Mouse (Mus musculus): ENCODE measurements around the gene Prss21.

Gene Prss21

DNA sequence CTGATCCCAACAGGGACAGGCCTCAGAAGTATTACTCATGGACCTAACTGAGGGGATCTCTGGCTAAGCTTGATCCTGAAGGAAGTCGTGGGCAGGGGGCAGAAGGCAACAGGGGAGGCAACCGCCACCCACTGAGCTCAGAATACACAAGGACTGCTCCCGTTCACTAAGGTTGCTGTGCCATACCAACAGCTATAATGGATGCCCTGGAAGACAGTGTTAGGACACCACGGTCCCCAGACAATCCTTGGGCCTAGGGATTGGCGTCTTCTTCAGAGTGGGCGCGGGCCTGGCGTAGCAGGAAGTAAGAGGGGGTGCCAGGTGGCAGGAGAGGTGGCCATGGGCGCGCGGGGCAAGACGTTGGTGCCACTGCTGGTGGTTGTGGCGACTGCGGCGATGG is at the start of gene Prss21:
Gene Prss21 (plus strand): TSS at position 301 of the 400 bp plus-strand sequence.
- no peak for DNase-seq

DNA sequence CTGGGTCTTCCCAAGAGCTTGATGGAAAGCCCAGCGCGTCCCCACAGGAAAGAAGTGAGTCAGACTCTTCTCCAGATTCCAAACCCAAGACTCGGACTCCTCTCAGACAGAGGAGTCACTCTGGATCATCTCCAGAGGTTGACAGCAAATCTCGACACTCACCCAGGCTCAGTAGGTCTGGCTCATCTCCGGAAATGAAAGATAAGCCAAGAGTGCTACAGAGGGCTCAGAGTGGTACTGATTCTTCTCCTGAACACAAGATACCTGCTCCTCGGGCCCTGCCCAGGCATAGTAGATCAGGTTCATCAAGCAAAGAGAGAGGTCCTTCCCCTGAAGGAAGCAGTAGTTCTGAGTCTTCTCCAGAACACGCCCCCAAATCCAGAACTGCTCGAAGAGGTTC is 49.3 kb upstream of the Prss21 start:
- no peak for DNase-seq

DNA sequence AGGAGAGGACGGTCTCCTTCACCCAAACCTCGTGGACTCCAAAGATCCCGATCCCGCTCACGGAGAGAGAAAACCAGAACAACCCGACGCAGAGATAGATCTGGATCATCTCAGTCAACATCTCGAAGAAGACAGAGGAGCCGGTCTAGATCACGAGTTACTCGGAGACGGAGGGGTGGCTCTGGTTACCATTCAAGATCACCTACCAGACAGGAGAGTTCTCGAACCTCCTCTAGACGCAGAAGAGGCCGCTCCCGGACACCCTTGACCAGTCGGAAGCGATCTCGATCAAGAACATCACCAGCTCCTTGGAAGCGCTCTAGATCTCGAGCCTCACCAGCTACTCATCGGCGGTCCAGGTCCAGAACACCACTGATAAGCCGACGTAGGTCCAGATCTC is 48.6 kb upstream of the Prss21 start:
- DNase-seq: no peak

DNA sequence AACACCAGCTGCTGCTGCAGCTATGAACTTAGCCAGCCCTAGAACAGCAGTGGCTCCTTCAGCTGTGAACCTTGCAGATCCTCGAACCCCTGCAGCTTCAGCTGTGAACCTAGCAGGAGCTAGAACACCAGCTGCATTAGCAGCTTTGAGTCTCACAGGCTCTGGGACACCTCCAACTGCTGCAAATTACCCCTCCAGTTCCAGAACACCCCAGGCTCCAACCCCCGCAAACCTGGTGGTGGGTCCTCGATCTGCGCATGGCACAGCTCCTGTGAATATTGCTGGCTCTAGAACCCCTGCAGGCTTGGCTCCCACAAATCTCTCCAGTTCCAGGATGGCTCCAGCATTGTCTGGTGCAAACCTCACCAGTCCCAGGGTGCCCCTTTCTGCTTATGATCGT is 47.1 kb upstream of the Prss21 start:
- DNase-seq: no peak

DNA sequence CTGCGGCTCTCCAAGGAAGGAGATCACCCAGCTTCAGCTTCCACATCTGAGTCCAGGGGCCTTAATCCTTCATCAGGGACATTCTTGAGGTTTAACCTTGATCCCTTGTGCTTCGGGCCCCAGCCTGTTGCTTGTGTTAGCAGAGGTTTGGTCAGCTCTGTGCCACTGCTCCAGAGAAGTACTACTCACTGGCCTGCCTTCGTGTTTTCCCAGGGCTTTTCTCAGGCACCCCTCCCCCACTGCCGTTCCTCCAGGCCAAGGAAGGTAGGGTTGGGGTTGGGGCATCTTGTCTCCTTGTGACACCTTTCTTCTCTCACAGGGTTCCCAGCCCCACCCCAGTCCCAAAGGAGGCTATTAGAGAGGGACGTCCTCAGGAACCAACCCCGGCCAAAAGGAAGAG is 45.8 kb upstream of the Prss21 start:
- DNase-seq: peak in 1 of 2 experiments; percentile 19

- no peak for DNase-seq
Observed at GRCm38 (mm10) chr17:23823018-23823417, 44.8 kb upstream of the Prss21 start.

- no peak for DNase-seq
Observed at GRCm38 (mm10) chr17:23823614-23824013, 44.2 kb upstream of the Prss21 start.

DNA sequence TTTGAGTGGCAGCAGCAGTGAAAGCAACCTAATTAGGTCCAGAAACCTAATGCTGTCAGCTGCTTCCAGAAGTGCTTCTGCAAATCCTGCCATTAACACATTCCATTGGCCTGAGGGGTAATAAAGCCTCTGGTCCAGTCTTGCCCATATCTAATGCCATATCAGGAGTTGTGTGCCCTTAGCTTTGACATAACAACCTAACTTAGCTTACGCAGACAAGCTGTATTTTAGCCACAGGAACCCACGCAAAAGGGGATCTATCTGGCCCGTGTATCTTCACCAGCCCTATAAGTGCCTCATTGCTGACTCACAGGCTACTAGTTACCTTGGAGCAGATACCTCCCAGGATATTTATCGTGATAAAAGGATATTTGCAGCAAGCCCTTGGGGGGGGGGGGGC is 42.3 kb upstream of the Prss21 start:
- no peak for DNase-seq

DNA sequence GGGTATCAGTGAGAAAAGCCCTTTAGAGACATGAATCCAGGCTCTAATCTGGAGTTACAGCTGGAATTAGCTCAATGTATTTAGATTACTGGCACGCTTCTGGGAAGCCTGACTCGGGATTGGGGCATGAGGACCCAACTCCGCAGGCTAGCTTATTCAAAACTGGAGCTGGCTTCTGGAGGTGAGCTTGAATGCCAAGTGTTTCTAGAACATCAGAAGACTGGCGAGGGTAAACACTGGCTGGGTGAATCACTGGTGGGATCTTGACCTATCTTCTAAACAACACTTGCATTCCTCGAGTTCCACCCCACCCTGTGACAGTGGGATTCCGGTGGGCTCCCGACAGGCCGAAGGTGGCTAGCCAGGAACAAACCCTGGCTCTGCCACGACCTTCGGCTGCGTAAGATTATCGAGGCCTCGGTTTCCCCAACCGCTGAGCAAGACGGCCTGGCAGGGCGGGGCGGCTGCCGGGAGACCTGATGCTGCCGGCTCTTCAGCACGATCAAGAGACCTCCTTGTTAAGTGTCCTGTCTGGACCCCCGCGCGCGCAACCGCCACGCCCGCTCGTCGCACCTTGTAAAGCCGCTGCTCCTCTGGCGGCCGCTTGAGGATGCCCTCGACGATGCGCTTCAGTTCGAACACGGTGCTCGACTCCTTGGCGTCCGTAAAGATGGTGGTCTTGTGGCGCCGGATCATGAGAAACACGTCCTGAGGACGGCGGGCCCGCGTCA is 39.4 kb upstream of the Prss21 start:
- DNase-seq: peak; percentile 71 to 77

GRCm38 (mm10) chr17:23829064-23829619 is 38.7 kb upstream of the Prss21 start, which contains the start of gene Elob:
Gene Elob, minus strand, starts transcription at chr17:23829136.
- peak; percentile 82 to 87 for DNase-seq

- no peak for DNase-seq
Observed at GRCm38 (mm10) chr17:23831201-23831600, 36.7 kb upstream of the Prss21 start.

DNA sequence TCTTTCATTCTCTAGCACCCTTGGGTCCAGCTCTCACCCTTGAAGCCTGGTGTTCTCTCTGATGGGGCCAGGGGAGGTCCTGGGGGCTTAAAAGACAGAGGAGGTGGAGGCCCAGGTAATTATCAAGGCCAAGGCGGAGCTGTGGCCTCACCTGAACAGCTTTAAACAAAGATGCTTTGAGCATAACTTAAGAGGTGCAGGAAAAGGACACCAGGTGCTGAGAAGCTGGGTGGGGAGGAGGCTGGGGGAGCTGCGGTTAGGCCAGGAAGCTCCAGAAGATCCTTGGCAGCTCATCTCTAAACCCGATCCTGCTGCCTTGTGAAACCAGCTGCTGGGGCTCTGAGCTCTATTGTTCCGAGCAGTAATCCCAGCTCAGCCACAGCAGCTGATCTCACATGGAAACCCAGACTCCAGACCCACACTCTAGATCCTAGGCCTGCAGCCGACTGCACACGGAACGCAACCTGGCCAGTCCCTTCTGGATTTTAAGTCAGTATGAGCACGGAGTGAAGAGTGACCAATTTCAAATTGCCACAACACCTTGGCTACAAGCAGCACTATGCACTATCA is 31.8 kb upstream of the Prss21 start, which contains the start of gene Prss33:
Gene Prss33 (minus strand): TSS at position 51 of the 570 bp plus-strand sequence.
- DNase-seq: no peak

DNA sequence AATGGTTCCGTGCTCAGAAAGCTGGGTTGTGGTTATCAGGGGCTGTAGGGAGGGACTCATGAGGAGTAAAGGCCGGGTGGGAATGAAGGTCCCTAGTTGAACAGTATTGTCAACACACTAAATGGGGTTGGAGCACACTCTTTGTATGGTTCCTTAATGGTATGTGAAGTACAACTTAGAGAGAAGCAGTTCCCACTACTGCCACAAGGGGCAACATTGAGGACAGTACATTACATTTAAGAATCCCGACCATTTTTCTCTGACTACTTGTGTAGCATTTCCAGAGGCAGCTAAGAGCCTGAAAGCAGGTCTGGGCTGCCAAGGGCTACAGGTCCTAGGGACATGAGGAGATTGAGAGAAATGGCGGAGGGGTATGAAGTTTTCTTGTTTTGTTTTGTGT is 26.7 kb upstream of the Prss21 start:
- peak; percentile 41 to 60 for DNase-seq

DNA sequence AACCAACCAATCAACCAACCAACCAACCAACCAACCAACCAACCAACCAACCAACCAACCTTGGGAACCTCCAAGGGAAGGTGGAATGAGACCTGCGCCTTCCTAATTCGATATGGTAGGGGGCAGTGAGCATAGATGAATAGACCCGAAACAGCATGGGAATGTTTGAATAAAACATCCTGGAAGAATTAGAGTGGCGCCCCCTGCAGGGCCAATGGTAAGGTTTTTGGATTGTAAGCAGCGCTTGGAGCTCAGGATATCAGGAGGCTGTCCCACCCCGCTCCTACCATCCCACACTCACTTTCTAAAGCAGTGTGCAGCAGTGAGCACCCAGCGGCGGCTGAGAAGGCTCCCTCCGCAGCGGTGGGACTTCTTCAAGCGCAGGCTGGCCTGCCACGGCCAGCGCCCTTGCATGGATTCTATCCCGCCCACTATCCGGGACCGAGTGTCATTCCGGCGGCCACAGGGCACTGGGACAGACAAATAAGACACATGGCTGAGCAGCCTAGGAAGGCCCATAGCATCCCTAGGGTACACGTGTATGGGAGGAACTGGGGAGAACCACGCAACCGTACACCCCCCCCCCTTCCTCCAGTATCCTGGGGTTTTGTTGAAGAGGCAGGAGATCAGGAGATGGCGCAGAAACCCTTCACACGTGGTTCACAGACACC is 24.6 kb upstream of the Prss21 start:
- DNase-seq: no peak

GRCm38 (mm10) chr17:23843812-23844273 is 24.0 kb upstream of the Prss21 start, which contains the start of the genes Prss32 and Prss41:
Gene Prss32, plus strand, starts transcription at chr17:23843855.
Gene Prss41, minus strand, starts transcription at chr17:23844172.
- peak; percentile 61 for DNase-seq

GRCm38 (mm10) chr17:23850028-23850427 is 17.8 kb upstream of the Prss21 start:
- DNase-seq: no peak

- peak; percentile 44 to 61 for DNase-seq
Observed at GRCm38 (mm10) chr17:23850853-23851749, 16.8 kb upstream of the Prss21 start.

DNA sequence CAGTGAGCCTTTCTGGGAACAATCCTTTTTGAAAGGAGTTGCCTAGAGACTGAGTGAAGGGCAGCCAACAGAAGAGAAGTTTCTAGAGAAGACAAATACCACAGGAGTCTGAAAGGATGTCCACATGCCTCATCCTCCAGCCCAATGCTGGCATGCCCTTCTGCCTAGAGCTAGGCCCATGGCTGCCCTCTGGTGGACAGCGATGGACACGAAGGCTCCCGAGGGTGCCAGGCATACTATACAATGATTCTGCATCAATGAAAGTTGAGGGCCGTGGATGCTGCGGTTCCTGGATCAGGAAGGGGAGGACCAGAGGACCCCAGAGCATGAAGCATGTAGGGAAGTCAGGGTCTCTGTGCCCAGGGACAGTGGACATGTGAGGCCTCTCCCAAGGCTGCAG is 14.6 kb upstream of the Prss21 start:
- DNase-seq: peak; percentile 60 to 65

DNA sequence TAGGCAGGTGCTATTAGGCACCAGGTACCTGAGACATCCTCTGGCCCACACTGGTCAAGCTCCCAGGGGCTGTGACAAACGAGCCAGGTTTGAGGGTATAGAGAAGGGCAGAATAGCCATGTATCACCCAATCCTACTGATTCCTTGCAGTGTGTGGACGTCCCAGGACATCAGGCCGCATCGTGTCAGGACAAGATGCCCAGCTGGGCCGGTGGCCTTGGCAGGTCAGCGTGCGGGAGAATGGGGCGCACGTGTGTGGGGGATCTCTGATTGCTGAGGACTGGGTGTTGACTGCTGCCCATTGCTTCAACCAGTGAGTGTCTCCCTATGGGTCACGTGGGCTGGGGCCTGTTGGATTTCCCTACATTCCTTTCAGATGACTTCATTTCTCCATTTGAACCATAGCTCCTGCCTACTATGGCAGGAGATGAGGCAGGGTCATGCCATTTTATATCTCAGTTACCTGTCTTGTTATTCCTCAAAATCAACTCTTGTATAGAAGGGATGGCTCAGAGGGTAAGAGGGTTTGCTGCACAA is 13.6 kb upstream of the Prss21 start:
- DNase-seq: no peak

DNA sequence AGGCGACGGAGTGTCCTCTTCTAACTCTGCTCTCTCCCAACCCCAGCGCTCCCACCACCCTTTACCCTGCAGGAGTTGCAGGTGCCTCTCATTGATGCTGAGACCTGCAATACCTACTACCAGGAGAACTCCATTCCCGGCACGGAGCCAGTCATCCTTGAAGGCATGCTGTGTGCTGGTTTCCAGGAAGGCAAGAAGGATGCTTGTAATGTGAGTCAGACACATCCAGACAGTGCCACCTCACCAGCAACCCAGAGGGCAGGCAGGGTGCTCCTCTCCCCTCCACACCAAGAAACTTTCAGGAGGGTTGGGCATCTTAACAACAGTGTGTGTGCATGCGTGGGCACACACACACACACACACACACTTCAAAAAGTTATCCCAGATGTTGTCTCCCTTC is 10.7 kb upstream of the Prss21 start:
- DNase-seq: no peak

- no peak for DNase-seq
Observed at GRCm38 (mm10) chr17:23857913-23858312, 9.9 kb upstream of the Prss21 start.

GRCm38 (mm10) chr17:23862926-23863325 is 4.9 kb upstream of the Prss21 start:
- no peak for DNase-seq

All from thymus, postnatal 36 days (tissue).